8 mouse cellular contexts compared by ENCODE assay signal in the genomic region with DNA sequence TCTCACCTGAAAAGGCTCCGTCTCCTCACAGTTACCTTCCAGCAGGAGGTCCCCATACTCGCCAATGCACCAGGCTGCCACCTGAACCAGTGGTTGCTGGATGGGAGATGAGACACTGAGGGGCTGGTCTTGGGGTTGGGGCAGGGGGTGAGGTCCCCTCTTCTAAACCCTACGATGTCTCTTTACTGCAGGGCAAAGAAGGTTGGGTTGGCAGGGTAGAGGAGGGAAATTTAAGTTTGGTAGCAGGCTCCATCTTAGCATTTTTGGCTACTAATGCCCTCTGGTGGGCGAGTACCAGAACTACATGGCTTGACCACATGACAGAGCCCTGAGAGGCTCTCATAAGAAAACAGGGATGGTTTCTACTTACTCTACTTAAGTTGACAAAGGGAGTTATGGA. TPM values are rescaled to one million over a fixed set of nuclear protein-coding genes. Genes with fewer than 3 reads are reported as not detected.
DNase-seq lines count a peak whose midpoint lies in the region; ATAC-seq and TF ChIP-seq lines count a peak whose summit lies in the region.
"Had no signal": no experiment of that assay in that cellular context is flagged by ENCODE, and none has a peak within 500 bp of the region (broad histone marks: within the 10 kb centered on the region; RNA-seq: fewer than 3 reads in every experiment).

No protein-coding gene starts in this region.

- DNase-seq in kidney, postnatal 10 days, result peak; percentile 70
- peak; percentile 70 for DNase-seq in ES-CJ7 (ENCODE audit: low read depth, low spot score)
- DNase-seq in cerebellum, postnatal 14 days, result peak; percentile 83
- DNase-seq in limb, embryonic 14.5 days (ENCODE audit: low spot score), result peak; percentile 63
- peak; percentile 50 for DNase-seq in stomach, postnatal 0 days (ENCODE audit: low spot score)

- no peaks in the 10 kb centered on the region for H3K79me2 ChIP-seq in C2C12 (ENCODE audit: control insufficient read depth, insufficient read depth)

- H3K36me3 ChIP-seq in kidney, embryonic 15.5 days, result peaks cover 30% of the 10 kb centered on the region
- peaks cover 9% of the 10 kb centered on the region for H3K36me3 ChIP-seq in C2C12 (ENCODE audit: control insufficient read depth, insufficient read depth)
- H3K36me3 ChIP-seq in limb, embryonic 14.5 days (ENCODE audit: control insufficient read depth, insufficient read depth, low read length), result peaks cover 30% of the 10 kb centered on the region
- peaks cover 9% of the 10 kb centered on the region; the same call in 1 of the 2 replicates for H3K36me3 ChIP-seq in stomach, postnatal 0 days (ENCODE audit: control insufficient read depth, insufficient read depth, low read length)

- no peak overlapping the region for H3K4me2 ChIP-seq in kidney, embryonic 15.5 days
- H3K4me2 ChIP-seq in limb, embryonic 14.5 days (replicated peaks; ENCODE audit: low read depth, low read length, severe bottlenecking), result no peak overlapping the region
- H3K4me2 ChIP-seq in stomach, postnatal 0 days (replicated peaks; ENCODE audit: low read depth), result no peak overlapping the region
- H3K4me2 ChIP-seq: lung, embryonic 15.5 days had no signal

- no peak overlapping the region for H3K27ac ChIP-seq in kidney, embryonic 15.5 days
- H3K27ac ChIP-seq in limb, embryonic 14.5 days (replicated peaks; ENCODE audit: low read depth, low read length), result no peak overlapping the region
- H3K27ac ChIP-seq in stomach, postnatal 0 days (replicated peaks), result no peak overlapping the region
- H3K27ac ChIP-seq: lung, embryonic 15.5 days had no signal

- H3K9me3 ChIP-seq in kidney, embryonic 15.5 days (replicated peaks), result no peaks in the 10 kb centered on the region
- H3K9me3 ChIP-seq in limb, embryonic 14.5 days (ENCODE audit: control insufficient read depth, low read length), result no peaks in the 10 kb centered on the region
- no peaks in the 10 kb centered on the region for H3K9me3 ChIP-seq in stomach, postnatal 0 days (ENCODE audit: control insufficient read depth, low read length)
- H3K9me3 ChIP-seq: lung, embryonic 15.5 days had no signal

- H3K4me3 ChIP-seq in kidney, embryonic 15.5 days (replicated peaks), result no peak overlapping the region
- H3K4me3 ChIP-seq in C2C12 (ENCODE audit: insufficient read depth, poor library complexity, severe bottlenecking), result no peak overlapping the region
- H3K4me3 ChIP-seq in limb, embryonic 14.5 days (replicated peaks; ENCODE audit: low read length), result no peak overlapping the region
- no peak overlapping the region for H3K4me3 ChIP-seq in stomach, postnatal 0 days (ENCODE audit: low read depth, low read length)
- H3K4me3 ChIP-seq: lung, embryonic 15.5 days had no signal

- H3K9ac ChIP-seq in kidney, embryonic 15.5 days, result no peak overlapping the region
- no peak overlapping the region for H3K9ac ChIP-seq in limb, embryonic 14.5 days (ENCODE audit: low read depth, low read length, severe bottlenecking)
- H3K9ac ChIP-seq in stomach, postnatal 0 days (ENCODE audit: low read length), result no peak overlapping the region
- H3K9ac ChIP-seq: lung, embryonic 15.5 days had no signal

- H3K27me3 ChIP-seq in kidney, embryonic 15.5 days, result no peaks in the 10 kb centered on the region
- no peaks in the 10 kb centered on the region for H3K27me3 ChIP-seq in C2C12 (ENCODE audit: control insufficient read depth, insufficient read depth, insufficient read length)
- no peaks in the 10 kb centered on the region for H3K27me3 ChIP-seq in limb, embryonic 14.5 days (ENCODE audit: control insufficient read depth, insufficient read depth, low read length)
- no peaks in the 10 kb centered on the region for H3K27me3 ChIP-seq in stomach, postnatal 0 days (ENCODE audit: control insufficient read depth, insufficient read depth, low read length)
- H3K27me3 ChIP-seq: lung, embryonic 15.5 days had no signal

- no peaks in the 10 kb centered on the region for H3K79me3 ChIP-seq in C2C12 (ENCODE audit: low read depth)

- TF ChIP-seq POLR2A in limb, embryonic 14.5 days (IDR thresholded peaks at IDR 0.05; ENCODE audit: borderline replicate concordance, extremely low read depth, insufficient read depth, insufficient read length), result no peak

- no peak for TF ChIP-seq EP300 in stomach, postnatal 0 days (optimal IDR thresholded peaks at IDR 0.05)

- no peak for ATAC-seq in kidney, embryonic 15.5 days (replicated peaks; ENCODE audit: low FRiP score)
- no peak for ATAC-seq in limb, embryonic 14.5 days (ENCODE audit: low FRiP score, low read depth)
- ATAC-seq in stomach, postnatal 0 days (ENCODE audit: low FRiP score, low TSS enrichment), result no peak

- 53% methylated on average over 4 of the region's 4 CpGs for WGBS in kidney, embryonic 15.5 days
- 54% methylated on average over 4 of the region's 4 CpGs for WGBS in limb, embryonic 14.5 days
- WGBS in stomach, postnatal 0 days, result 51% methylated on average over 4 of the region's 4 CpGs

- TF ChIP-seq CTCF in C2C12 (IDR thresholded peaks at IDR 0.05; ENCODE audit: control insufficient read depth, insufficient read depth, insufficient read length), result peak; percentile 20
- peak; percentile 80 for TF ChIP-seq CTCF in stomach, postnatal 0 days (IDR thresholded peaks at IDR 0.05; ENCODE audit: low read depth)

- no peak overlapping the region for H3ac ChIP-seq in C2C12 (ENCODE audit: control insufficient read depth, insufficient read length, low read depth)

- peaks cover 38% of the 10 kb centered on the region for H3K4me1 ChIP-seq in kidney, embryonic 15.5 days
- H3K4me1 ChIP-seq in limb, embryonic 14.5 days (ENCODE audit: control insufficient read depth, insufficient read depth, low read length), result peaks cover 7% of the 10 kb centered on the region
- no peaks in the 10 kb centered on the region; the same call in 1 of the 2 replicates for H3K4me1 ChIP-seq in stomach, postnatal 0 days (replicated peaks; ENCODE audit: control insufficient read depth, insufficient read depth)

TF ChIP-seq in C2C12, 6 proteins besides CTCF, POLR2A, EP300 and RAD21:
- TF ChIP-seq MYOD1 (IDR thresholded peaks at IDR 0.05; ENCODE audit: control insufficient read depth, insufficient read length, low read depth) (no peak), USF1 (IDR thresholded peaks at IDR 0.05; ENCODE audit: low read depth) (peak; percentile 61)

RNA-seq across cellular contexts. Expression of a gene that starts 4.8 kb away (rescaled TPM):
- polyA plus RNA-seq in kidney, embryonic 15.5 days (2015; fragmentation: Nextera tagmentation; extraction: Ambion mirVana), result 15.9 and 18.9 TPM in 2 replicates
- polyA plus RNA-seq in C2C12 (2012; fragmentation: generic; extraction: Trizol), result 3.9 TPM
- polyA plus RNA-seq in limb, embryonic 14.5 days (2012; rRNA removed), result 22.9 and 31.4 TPM in 2 replicates
- 19.5 and 20.4 TPM in 2 replicates for polyA plus RNA-seq in limb, embryonic 14.5 days (2014; fragmentation: Nextera tagmentation; extraction: Ambion mirVana)
- polyA plus RNA-seq in stomach, postnatal 0 days (2015; fragmentation: Nextera tagmentation; extraction: Ambion mirVana), result 26.4 and 31.0 TPM in 2 replicates

RNA-seq across cellular contexts. Expression of a gene that starts 7.0 kb away (rescaled TPM):
- 21.0 and 21.5 TPM in 2 replicates for polyA plus RNA-seq in kidney, embryonic 15.5 days (2015; fragmentation: Nextera tagmentation; extraction: Ambion mirVana)
- 11.5 TPM for polyA plus RNA-seq in C2C12 (2012; fragmentation: generic; extraction: Trizol)
- polyA plus RNA-seq in limb, embryonic 14.5 days (2012; rRNA removed), result 11.9 and 12.4 TPM in 2 replicates
- 19.9 and 20.3 TPM in 2 replicates for polyA plus RNA-seq in limb, embryonic 14.5 days (2014; fragmentation: Nextera tagmentation; extraction: Ambion mirVana)
- polyA plus RNA-seq in stomach, postnatal 0 days (2015; fragmentation: Nextera tagmentation; extraction: Ambion mirVana), result 11.5 and 11.8 TPM in 2 replicates

RNA-seq across cellular contexts. Expression of a gene that starts 9.5 kb away (rescaled TPM):
- 6.0 and 6.5 TPM in 2 replicates for polyA plus RNA-seq in kidney, embryonic 15.5 days (2015; fragmentation: Nextera tagmentation; extraction: Ambion mirVana)
- 0.63 TPM for polyA plus RNA-seq in C2C12 (2012; fragmentation: generic; extraction: Trizol)
- polyA plus RNA-seq in limb, embryonic 14.5 days (2012; rRNA removed), result 5.3 and 6.1 TPM in 2 replicates
- 3.7 and 4.7 TPM in 2 replicates for polyA plus RNA-seq in limb, embryonic 14.5 days (2014; fragmentation: Nextera tagmentation; extraction: Ambion mirVana)
- polyA plus RNA-seq in stomach, postnatal 0 days (2015; fragmentation: Nextera tagmentation; extraction: Ambion mirVana), result 1.0 and 1.3 TPM in 2 replicates

RNA-seq across cellular contexts. Expression of a gene that starts 15.1 kb away (rescaled TPM):
- 0.59 and 1.2 TPM in 2 replicates for polyA plus RNA-seq in kidney, embryonic 15.5 days (2015; fragmentation: Nextera tagmentation; extraction: Ambion mirVana)
- not detected for polyA plus RNA-seq in C2C12 (2012; fragmentation: generic; extraction: Trizol)
- 10.4 and 11.2 TPM in 2 replicates for polyA plus RNA-seq in limb, embryonic 14.5 days (2012; rRNA removed)
- 2.5 and 3.0 TPM in 2 replicates for polyA plus RNA-seq in limb, embryonic 14.5 days (2014; fragmentation: Nextera tagmentation; extraction: Ambion mirVana)
- 0.82 and 1.0 TPM in 2 replicates for polyA plus RNA-seq in stomach, postnatal 0 days (2015; fragmentation: Nextera tagmentation; extraction: Ambion mirVana)
